ENCODE assay signal across 7 mouse cellular contexts in the genomic region with DNA sequence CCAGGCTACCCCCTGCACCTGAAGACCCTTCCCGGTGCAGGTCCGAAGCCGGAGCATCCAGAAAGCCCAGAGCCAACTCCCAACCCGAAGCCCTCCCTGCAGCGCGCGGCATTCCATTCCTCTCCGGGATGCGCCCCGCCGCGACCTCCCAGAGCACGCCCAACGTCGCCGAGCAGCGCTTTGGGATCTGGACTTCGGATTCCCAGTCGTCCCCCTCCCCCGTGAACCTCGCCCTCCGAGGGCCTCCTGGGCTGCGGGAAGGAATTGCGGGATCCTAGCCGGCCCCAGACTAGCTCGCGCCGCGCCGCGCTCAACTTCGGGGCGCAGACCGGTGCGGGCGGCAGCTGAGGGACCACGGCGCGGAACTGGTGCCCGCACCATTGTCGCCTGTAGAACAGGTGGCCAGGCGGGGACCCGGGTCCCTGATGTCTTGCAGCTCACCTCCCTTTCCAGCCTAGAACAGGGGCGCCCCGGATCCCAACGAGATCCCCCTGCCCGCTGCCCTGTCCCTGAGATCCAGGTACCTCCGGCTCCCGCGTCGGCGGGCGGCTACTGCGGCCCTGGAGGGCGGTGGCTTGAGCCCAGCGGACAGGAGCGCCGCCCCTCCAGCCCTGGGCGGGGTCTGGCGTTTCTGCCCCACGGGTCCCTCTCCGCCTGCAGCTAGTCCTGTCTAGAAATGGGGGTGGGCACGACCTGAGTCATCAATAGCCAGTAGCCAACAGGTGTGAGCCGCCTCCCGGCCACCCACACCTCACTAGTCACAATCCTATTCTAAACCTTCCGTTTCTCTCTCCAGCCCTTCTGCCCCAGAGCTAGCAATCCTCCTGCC. TPM values are rescaled to one million over a fixed set of nuclear protein-coding genes. Genes with fewer than 3 reads are reported as not detected.
DNase-seq lines count a peak whose midpoint lies in the region; ATAC-seq lines count a peak whose summit lies in the region.

A gene (minus strand): TSS at position 599 of the 829 bp plus-strand sequence.

- WGBS in embryonic facial prominence, embryonic 13.5 days = 2% methylated on average over 65 of the region's 66 CpGs
- 2% methylated on average over 65 of the region's 66 CpGs for WGBS in heart, embryonic 12.5 days
- under 1% methylated on average over 66 of the region's 66 CpGs for WGBS in kidney, embryonic 15.5 days
- 2% methylated on average over 61 of the region's 66 CpGs for WGBS in stomach, embryonic 15.5 days

- H3K27ac ChIP-seq in embryonic facial prominence, embryonic 13.5 days = no peak within 1 kb of the TSS
- no peak within 1 kb of the TSS for H3K27ac ChIP-seq in heart, embryonic 12.5 days (ENCODE audit: poor library complexity, severe bottlenecking)
- H3K27ac ChIP-seq in kidney, embryonic 15.5 days = peak within 1 kb of the TSS; percentile 61
- 0 out of 2 replicates have a peak within 1 kb of the TSS, but pooled peaks have one; percentile 13 for H3K27ac ChIP-seq in stomach, embryonic 15.5 days

- peak within 1 kb of the TSS; percentile 68 for H3K9ac ChIP-seq in embryonic facial prominence, embryonic 13.5 days
- peak within 1 kb of the TSS; percentile 51 for H3K9ac ChIP-seq in heart, embryonic 12.5 days
- peak within 1 kb of the TSS; percentile 65 for H3K9ac ChIP-seq in kidney, embryonic 15.5 days
- peak within 1 kb of the TSS; percentile 44 for H3K9ac ChIP-seq in stomach, embryonic 15.5 days

- ATAC-seq in embryonic facial prominence, embryonic 13.5 days (ENCODE audit: insufficient number of reproducible peaks, insufficient read depth, low FRiP score, low TSS enrichment, low read depth) = no peak
- ATAC-seq in heart, embryonic 12.5 days (ENCODE audit: insufficient number of reproducible peaks, low FRiP score) = 0 out of 2 replicates have a peak, but pooled peaks have one; percentile 33
- peak; percentile 63 for ATAC-seq in kidney, embryonic 15.5 days (replicated peaks; ENCODE audit: low FRiP score)
- peak; percentile 40 for ATAC-seq in stomach, embryonic 15.5 days (ENCODE audit: insufficient read depth, low FRiP score, low read depth)

- peaks cover 22% of the 10 kb centered on the region for H3K4me1 ChIP-seq in embryonic facial prominence, embryonic 13.5 days
- peaks cover 11% of the 10 kb centered on the region; the same call in 1 of the 2 replicates for H3K4me1 ChIP-seq in heart, embryonic 12.5 days (replicated peaks)
- peaks cover 21% of the 10 kb centered on the region for H3K4me1 ChIP-seq in kidney, embryonic 15.5 days
- H3K4me1 ChIP-seq in stomach, embryonic 15.5 days = peaks cover 25% of the 10 kb centered on the region; the same call in 1 of the 2 replicates

- H3K27me3 ChIP-seq in embryonic facial prominence, embryonic 13.5 days = peaks cover 49% of the 10 kb centered on the region
- peaks cover 49% of the 10 kb centered on the region for H3K27me3 ChIP-seq in heart, embryonic 12.5 days (replicated peaks)
- peaks cover 35% of the 10 kb centered on the region for H3K27me3 ChIP-seq in kidney, embryonic 15.5 days
- H3K27me3 ChIP-seq in stomach, embryonic 15.5 days (replicated peaks) = peaks cover 13% of the 10 kb centered on the region; the same call in 1 of the 2 replicates

- H3K9me3 ChIP-seq in embryonic facial prominence, embryonic 13.5 days = no peaks in the 10 kb centered on the region; the same call in 1 of the 2 replicates
- 0 out of 2 replicates have a peak, but pooled peaks cover 7% of the 10 kb centered on the region for H3K9me3 ChIP-seq in heart, embryonic 12.5 days (replicated peaks)
- no peaks in the 10 kb centered on the region for H3K9me3 ChIP-seq in kidney, embryonic 15.5 days (replicated peaks)
- no peaks in the 10 kb centered on the region for H3K9me3 ChIP-seq in stomach, embryonic 15.5 days

- no peak for DNase-seq in adrenal gland, adult 8-10 months
- peak; percentile 48 for DNase-seq in lung, postnatal 14 days
- no peak for DNase-seq in layer of hippocampus, adult 9-10 months (ENCODE audit: low spot score)

- H3K36me3 ChIP-seq in embryonic facial prominence, embryonic 13.5 days = no peaks in the 10 kb centered on the region
- H3K36me3 ChIP-seq in heart, embryonic 12.5 days = no peaks in the 10 kb centered on the region
- no peaks in the 10 kb centered on the region for H3K36me3 ChIP-seq in kidney, embryonic 15.5 days
- H3K36me3 ChIP-seq in stomach, embryonic 15.5 days = no peaks in the 10 kb centered on the region

- H3K4me3 ChIP-seq in embryonic facial prominence, embryonic 13.5 days = peak within 1 kb of the TSS; percentile 49
- peak within 1 kb of the TSS; percentile 48 for H3K4me3 ChIP-seq in heart, embryonic 12.5 days
- H3K4me3 ChIP-seq in kidney, embryonic 15.5 days (replicated peaks) = peak within 1 kb of the TSS; percentile 61
- peak within 1 kb of the TSS; percentile 62 for H3K4me3 ChIP-seq in stomach, embryonic 15.5 days (replicated peaks)

- peak within 1 kb of the TSS; percentile 91 for H3K4me2 ChIP-seq in embryonic facial prominence, embryonic 13.5 days
- peak within 1 kb of the TSS; percentile 84 for H3K4me2 ChIP-seq in heart, embryonic 12.5 days
- H3K4me2 ChIP-seq in kidney, embryonic 15.5 days = peak within 1 kb of the TSS; percentile 92
- H3K4me2 ChIP-seq in stomach, embryonic 15.5 days = peak within 1 kb of the TSS; percentile 96

RNA-seq across cellular contexts. Expression of the gene that starts here (rescaled TPM):
- 10 to 100 TPM in 3 of 4 experiments, 1 to 10 TPM in 1; 8.1 to 18.4 (median 12.7) TPM for total RNA-seq in adrenal gland, adult 8-10 months (2022)
- polyA plus RNA-seq in embryonic facial prominence, embryonic 13.5 days (2015; fragmentation: Nextera tagmentation; extraction: Ambion mirVana) = 0.53 and 2.2 TPM in 2 replicates
- polyA plus RNA-seq in heart, embryonic 12.5 days (2016; fragmentation: Nextera tagmentation; extraction: Ambion mirVana) = 0.18 TPM in 2 replicates
- 19.1 and 20.8 TPM in 2 replicates for polyA plus RNA-seq in kidney, embryonic 15.5 days (2015; fragmentation: Nextera tagmentation; extraction: Ambion mirVana)
- 9.2 and 9.4 TPM in 2 replicates for polyA plus RNA-seq in stomach, embryonic 15.5 days (2015; fragmentation: Nextera tagmentation; extraction: Ambion mirVana)

Comparison
In these comparisons a context has a peak if more than half of its experiments do, and no peak if none do; other contexts are left out.
1. Peak in ATAC-seq, H3K4me3 ChIP-seq, H3K9ac ChIP-seq and H3K4me2 ChIP-seq in heart, embryonic 12.5 days; RNA of the gene not detected or under 1 TPM.
2. H3K27ac ChIP-seq: peak in kidney, embryonic 15.5 days (single experiment) and stomach, embryonic 15.5 days (single experiment); none in embryonic facial prominence, embryonic 13.5 days (single experiment) and heart, embryonic 12.5 days (single experiment).
3. Peak in every context shown above with its lines, with median percentiles within 50 percentile points of each other: H3K4me2 ChIP-seq, H3K4me3 ChIP-seq and H3K9ac ChIP-seq.